Mouse (Mus musculus) CD8-positive naive resting alpha-beta T cell, adult 2 months (primary cell): Measurements from ENCODE around the gene Gm37240.

Experiments used
- DNase-seq, 2 experiments: peaks; one replicate each; pipeline ENCODE4 v3.0.0; 2022; ENCODE audit warnings: low read depth in 2 of 2, low spot score in 2 of 2

Gm37240 gene

GRCm38 (mm10) chr3:85764008-85764834 is 123.1 kb downstream of the Gm37240 start:
- no peak for DNase-seq

GRCm38 (mm10) chr3:85757944-85758343 is 129.4 kb downstream of the Gm37240 start:
- DNase-seq: no peak

GRCm38 (mm10) chr3:85757435-85757834 is 129.9 kb downstream of the Gm37240 start:
- DNase-seq: no peak

GRCm38 (mm10) chr3:85749348-85749747 is 138.0 kb downstream of the Gm37240 start:
- no peak for DNase-seq

- DNase-seq: no peak
These were observed 138.5 kb downstream of the Gm37240 start for GRCm38 (mm10) chr3:85748863-85749262.

- no peak for DNase-seq
These were observed 141.2 kb downstream of the Gm37240 start for GRCm38 (mm10) chr3:85746116-85746515.

- DNase-seq: no peak
These were observed 145.6 kb downstream of the Gm37240 start for GRCm38 (mm10) chr3:85741767-85742166.

- no peak for DNase-seq
These were observed 148.7 kb downstream of the Gm37240 start for GRCm38 (mm10) chr3:85738591-85738990.

- no peak for DNase-seq
These were observed 153.2 kb downstream of the Gm37240 start for GRCm38 (mm10) chr3:85733939-85734729.

- DNase-seq: no peak
These were observed 160.1 kb downstream of the Gm37240 start for GRCm38 (mm10) chr3:85727171-85727570.

- DNase-seq: no peak
These were observed 161.3 kb downstream of the Gm37240 start for GRCm38 (mm10) chr3:85725971-85726370.

- no peak for DNase-seq
These were observed 162.2 kb downstream of the Gm37240 start for GRCm38 (mm10) chr3:85725110-85725509.

- no peak for DNase-seq
These were observed 164.7 kb downstream of the Gm37240 start for GRCm38 (mm10) chr3:85722581-85722980.

GRCm38 (mm10) chr3:85715764-85716297 is 171.5 kb downstream of the Gm37240 start:
- DNase-seq: no peak

GRCm38 (mm10) chr3:85713936-85714709 is 173.2 kb downstream of the Gm37240 start:
- DNase-seq: no peak

- DNase-seq: no peak
These were observed 176.6 kb downstream of the Gm37240 start for GRCm38 (mm10) chr3:85710695-85711094.

GRCm38 (mm10) chr3:85707421-85707820 is 179.9 kb downstream of the Gm37240 start:
- DNase-seq: no peak

- no peak for DNase-seq
These were observed 184.0 kb downstream of the Gm37240 start for GRCm38 (mm10) chr3:85703141-85703882.

- no peak for DNase-seq
These were observed 188.8 kb downstream of the Gm37240 start for GRCm38 (mm10) chr3:85698496-85698895.

GRCm38 (mm10) chr3:85695056-85695455 is 192.3 kb downstream of the Gm37240 start:
- no peak for DNase-seq
